Mouse (Mus musculus): ENCODE data around the gene Sorbs1. TPM values are rescaled to one million over a fixed set of nuclear protein-coding genes. Genes with fewer than 3 reads are reported as not detected.

Gene Sorbs1
- total RNA-seq, 2 experiments from 2014 or later, result 93.0 to 278 TPM

DNA sequence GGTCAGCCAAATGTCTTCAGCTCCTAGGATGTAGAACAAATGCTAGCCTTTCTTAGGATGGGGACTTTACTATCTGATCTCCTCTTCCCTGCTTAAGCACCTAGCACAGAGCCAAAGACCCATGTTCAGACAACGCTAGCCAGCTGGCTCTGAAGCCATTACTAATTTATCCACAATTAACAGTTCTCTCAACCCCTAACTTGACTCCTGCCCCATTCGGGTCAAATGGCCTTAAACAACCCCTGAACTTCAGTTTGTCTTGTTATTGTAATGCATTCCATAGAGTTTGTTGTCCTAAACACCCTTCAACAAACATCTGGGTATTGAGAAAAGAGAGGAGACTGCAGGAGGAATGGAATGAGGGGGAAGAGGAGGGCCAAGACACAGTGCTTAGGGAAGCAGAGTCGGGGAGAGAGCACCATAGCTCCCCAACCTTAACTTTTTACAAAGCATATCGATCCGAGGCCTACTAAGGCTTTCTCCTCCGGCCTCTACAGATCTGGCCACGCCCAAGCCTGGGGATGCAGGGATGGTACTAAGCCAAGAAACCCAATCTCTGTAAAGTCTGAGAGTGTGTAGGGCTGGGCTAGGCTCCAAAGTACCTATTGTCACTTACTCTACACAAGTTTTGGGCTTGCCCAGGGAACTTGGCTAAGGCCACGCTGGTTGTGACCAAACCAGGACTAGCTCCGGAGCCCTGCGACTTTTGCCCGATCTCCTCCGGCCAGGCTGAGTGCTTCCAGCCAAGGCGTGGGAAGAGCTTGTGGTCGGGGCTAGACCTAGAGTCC, 238.0 kb downstream of the Sorbs1 start:
- DNase-seq (ENCODE audit: low spot score in 2 of 2), result no peak

DNA sequence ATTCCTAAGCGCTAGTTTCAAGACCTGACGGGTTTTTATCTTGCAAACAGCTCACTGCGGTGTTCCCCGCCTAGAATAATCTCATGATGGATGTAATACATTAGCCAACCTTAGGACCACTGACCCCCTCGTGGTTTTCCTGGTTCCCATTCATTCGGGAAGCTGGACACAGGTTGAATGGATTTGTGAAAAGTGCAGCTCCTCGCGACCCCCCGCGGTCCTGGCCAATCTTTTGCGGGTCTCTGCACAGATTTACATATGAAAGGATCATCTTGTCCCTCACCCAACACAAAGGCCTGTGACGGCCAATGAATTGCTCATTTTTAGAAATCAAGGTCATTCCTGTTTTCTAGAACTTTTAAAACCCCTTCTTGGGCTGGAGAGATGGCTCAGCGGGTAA, 240.9 kb downstream of the Sorbs1 start:
- DNase-seq (ENCODE audit: low spot score in 2 of 2), result no peak

DNA sequence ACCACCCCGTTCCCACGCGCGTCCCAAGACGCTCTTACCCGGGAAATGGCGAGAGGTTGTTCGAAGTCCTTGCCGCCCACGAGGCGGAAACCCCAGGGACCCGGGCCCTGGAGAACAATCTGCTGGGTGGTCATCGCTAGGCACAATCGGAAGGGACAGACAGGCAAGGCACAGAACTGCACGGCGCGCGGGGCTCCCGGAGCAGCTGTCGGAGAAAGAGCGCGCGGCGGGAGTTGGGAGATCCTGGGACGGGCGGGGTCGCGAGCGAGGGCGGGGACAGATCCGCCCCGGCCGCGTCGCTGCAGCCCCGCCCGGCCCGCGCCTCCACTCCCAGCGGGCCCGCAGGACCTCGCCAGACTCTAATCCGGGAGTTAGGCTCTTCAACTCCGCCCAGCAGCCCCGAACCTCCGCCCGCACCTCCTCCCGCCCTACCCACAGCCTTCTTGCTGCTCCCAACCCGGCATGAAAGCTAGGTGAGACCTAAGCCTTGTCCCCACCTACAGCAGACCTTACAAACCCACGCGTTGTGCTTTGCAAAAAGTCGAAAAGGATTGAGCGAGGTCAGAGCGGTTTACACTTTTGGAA, 242.2 kb downstream of the Sorbs1 start, which contains the start of gene Pdlim1:
TSS of gene Pdlim1 (minus strand) at position 535 of the 585 bp plus-strand sequence.
- DNase-seq (ENCODE audit: low spot score in 2 of 2), result peak; percentile 48 to 60

- DNase-seq (ENCODE audit: low spot score in 2 of 2), result peak; percentile 33 to 40
These were observed 242.9 kb downstream of the Sorbs1 start for GRCm38 (mm10) chr19:40270351-40271307.

GRCm38 (mm10) chr19:40269526-40269925, 244.1 kb downstream of the Sorbs1 start:
- no peak for DNase-seq (ENCODE audit: low spot score in 2 of 2)

GRCm38 (mm10) chr19:40268493-40268892, 245.1 kb downstream of the Sorbs1 start:
- no peak for DNase-seq (ENCODE audit: low spot score in 2 of 2)

- no peak for DNase-seq (ENCODE audit: low spot score in 2 of 2)
These were observed 246.2 kb downstream of the Sorbs1 start for GRCm38 (mm10) chr19:40267380-40267779.

- no peak for DNase-seq (ENCODE audit: low spot score in 2 of 2)
These were observed 254.1 kb downstream of the Sorbs1 start for GRCm38 (mm10) chr19:40259485-40259884.

- no peak for DNase-seq (ENCODE audit: low spot score in 2 of 2)
These were observed 256.2 kb downstream of the Sorbs1 start for GRCm38 (mm10) chr19:40257396-40257795.

DNA sequence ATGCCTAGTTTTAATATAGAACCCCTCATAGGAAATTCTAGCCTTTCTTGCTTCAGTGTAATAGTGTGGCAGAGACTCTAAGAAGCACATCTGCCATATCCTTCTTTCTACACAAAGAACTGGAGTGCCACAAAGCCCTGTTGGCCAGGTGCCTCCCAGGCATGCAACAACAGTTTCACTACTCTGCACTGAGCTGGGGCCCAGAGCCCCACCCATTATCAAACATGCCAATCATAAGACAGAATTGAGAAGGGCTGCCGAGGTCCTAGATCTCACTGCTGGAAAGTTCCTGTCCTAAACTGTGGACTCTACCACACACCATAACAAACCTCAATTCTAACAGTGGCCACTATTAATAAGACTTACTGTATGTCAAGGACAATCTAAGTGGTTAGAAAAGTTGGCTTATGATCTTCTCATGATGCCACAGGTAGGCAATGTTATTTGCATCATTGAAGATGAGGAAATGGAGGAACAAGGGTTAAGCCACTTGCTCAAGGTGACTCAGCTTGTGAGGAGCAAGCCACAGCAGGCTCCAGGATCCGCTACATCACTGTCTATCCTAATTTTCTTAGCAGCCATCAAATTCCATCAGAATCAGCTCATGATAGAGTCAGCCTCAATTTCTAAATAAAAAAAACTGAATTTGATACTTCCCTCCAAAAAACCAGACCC, 257.1 kb downstream of the Sorbs1 start:
- no peak for DNase-seq (ENCODE audit: low spot score in 2 of 2)

DNA sequence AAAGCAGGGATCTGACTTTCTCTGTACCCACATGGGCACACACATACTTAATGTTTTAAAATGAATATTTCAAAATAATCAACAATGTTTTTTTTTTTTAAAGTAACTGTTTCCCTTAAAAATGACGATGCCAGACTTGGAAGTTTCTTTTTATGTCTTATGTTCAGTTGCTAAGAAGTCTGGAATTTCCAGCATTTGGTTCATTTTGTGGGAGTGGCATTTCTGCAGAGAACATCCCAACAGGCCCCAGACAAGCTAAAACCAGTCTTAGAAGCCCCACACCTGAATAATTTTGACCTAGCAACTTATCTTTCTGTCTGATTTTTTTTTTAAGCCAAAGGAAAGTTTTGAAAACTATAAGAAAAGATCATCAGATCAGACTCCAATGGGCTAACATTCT, 258.0 kb downstream of the Sorbs1 start:
- no peak for DNase-seq (ENCODE audit: low spot score in 2 of 2)

- DNase-seq (ENCODE audit: low spot score in 2 of 2), result no peak
These were observed 258.8 kb downstream of the Sorbs1 start for GRCm38 (mm10) chr19:40254741-40255140.

GRCm38 (mm10) chr19:40253768-40254167, 259.8 kb downstream of the Sorbs1 start:
- no peak for DNase-seq (ENCODE audit: low spot score in 2 of 2)

DNA sequence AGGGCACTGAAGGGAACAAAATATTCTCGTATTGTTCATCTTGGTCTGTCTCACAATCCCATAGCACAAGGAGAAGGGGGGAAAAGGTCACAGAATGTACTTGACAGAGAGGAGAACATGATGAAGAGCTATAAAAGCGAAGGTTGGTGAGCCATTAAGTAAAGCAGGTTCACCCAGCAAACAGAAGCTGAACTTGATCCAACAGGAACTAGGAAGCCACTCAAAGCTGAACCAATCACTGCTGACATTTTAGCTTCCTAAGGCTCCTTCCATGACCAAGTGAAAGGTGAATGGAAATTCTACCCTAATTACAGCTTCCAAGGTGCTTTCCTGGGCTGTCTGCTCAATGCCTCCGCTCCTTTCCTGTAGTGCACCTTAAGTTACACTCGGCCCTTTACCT, 262.5 kb downstream of the Sorbs1 start:
- DNase-seq (ENCODE audit: low spot score in 2 of 2), result no peak

- DNase-seq (ENCODE audit: low spot score in 2 of 2), result no peak
These were observed 264.2 kb downstream of the Sorbs1 start for GRCm38 (mm10) chr19:40249352-40249751.

GRCm38 (mm10) chr19:40248476-40248875, 265.1 kb downstream of the Sorbs1 start:
- no peak for DNase-seq (ENCODE audit: low spot score in 2 of 2)

- no peak for DNase-seq (ENCODE audit: low spot score in 2 of 2)
These were observed 266.3 kb downstream of the Sorbs1 start for GRCm38 (mm10) chr19:40247268-40247666.

DNA sequence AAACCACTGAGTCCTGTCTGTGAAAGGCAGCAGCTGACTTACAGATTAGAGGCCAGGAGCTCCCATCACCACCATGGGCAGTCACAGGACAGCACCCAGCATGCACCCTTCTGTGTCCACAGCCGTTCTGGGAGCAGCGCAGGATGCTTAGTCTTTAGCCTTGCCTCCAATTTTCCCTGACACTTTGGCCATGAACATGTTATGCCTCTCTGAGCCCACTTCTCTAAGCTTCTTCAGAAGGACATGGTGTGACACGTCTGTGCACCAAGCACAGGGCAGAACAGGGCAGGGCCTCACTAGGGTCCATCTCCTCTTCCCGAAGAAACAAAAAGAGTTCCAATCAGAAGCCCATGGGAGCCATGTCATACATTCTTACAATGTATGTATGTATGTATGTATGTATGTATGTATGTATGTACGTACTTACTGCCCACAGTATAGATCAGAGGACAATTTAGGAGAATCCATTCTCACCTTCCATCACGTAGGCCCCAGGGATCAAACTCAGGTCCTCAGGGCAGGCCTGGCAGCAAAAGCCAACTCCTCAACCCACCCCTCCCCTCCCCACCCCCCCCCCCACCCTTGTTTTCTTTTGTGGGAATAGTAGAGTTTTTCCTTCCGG, 266.8 kb downstream of the Sorbs1 start:
- DNase-seq (ENCODE audit: low spot score in 2 of 2), result no peak

Measured in adrenal gland, adult 18-20 months (tissue).